Mouse (Mus musculus) hindbrain, postnatal 0 days (tissue): ENCODE data around the gene Hoxa3. TPM values are rescaled to one million over a fixed set of nuclear protein-coding genes. Genes with fewer than 3 reads are reported as not detected.

ENCODE experiments used
- ATAC-seq: fragments of 200-750 bp; cut with Nextera tagmentation; 2 replicates; pipeline ENCODE4 v1.8.0; 2017; ENCODE audit warnings: mild to moderate bottlenecking, moderate TSS enrichment, moderate library complexity
- DNase-seq: peaks from one replicate; pipeline ENCODE4 v3.0.0-alpha.2; 2015; ENCODE audit warnings: low spot score
- H3K27ac ChIP-seq: fragments of 300-500 bp; sonication (generic); 2 replicates; pipeline ENCODE4 v1.5.1; 2014; ENCODE audit warnings: mild to moderate bottlenecking
- H3K27me3 ChIP-seq: fragments of 300-500 bp; sonication (generic); 2 replicates; pipeline ENCODE4 v1.6.1; 2014; ENCODE audit warnings: low read length, mixed read lengths; ENCODE audit not compliant: insufficient read depth
- H3K36me3 ChIP-seq: fragments of 300-500 bp; sonication (generic); 2 replicates; pipeline ENCODE4 v1.6.1; 2014; ENCODE audit warnings: low read length, mixed read lengths; ENCODE audit not compliant: insufficient read depth
- H3K4me1 ChIP-seq: fragments of 300-500 bp; sonication (generic); 2 replicates; pipeline ENCODE4 v1.6.1; 2014; ENCODE audit warnings: antibody characterized with exemption, low read length, mixed read lengths; ENCODE audit not compliant: insufficient read depth
- H3K4me2 ChIP-seq: fragments of 300-500 bp; sonication (generic); 2 replicates; pipeline ENCODE4 v1.6.1; 2014; ENCODE audit warnings: low read depth, mild to moderate bottlenecking, low read length, moderate library complexity, mixed read lengths
- H3K4me3 ChIP-seq: fragments of 300-500 bp; sonication (generic); 2 replicates; pipeline ENCODE4 v1.5.1; 2014; ENCODE audit warnings: low read length
- H3K9ac ChIP-seq: fragments of 300-500 bp; sonication (generic); replicated peaks from 2 replicates; pipeline ENCODE4 v1.6.1; 2014; ENCODE audit warnings: mild to moderate bottlenecking, low read length, moderate library complexity, mixed read lengths
- H3K9me3 ChIP-seq: fragments of 300-500 bp; sonication (generic); 2 replicates; pipeline ENCODE4 v1.6.1; 2016; ENCODE audit warnings: low read length, mixed read lengths
- CTCF ChIP-seq: IDR thresholded peaks from 2 replicates; pipeline ENCODE4 v1.5.1; 2016; ENCODE audit warnings: antibody characterized with exemption, control low read depth, low read depth
- WGBS: fragments of 180-500 bp; shearing (Covaris S2); extraction: QIAGEN DNeasy Blood & Tissue Kit; methylation state at CpG from one replicate; pipeline ENCODE4 v1.1.7; 2014; 5-methylcytosine and 5-hydroxymethylcytosine counted together
- polyA plus RNA-seq: library from polyadenylated mRNA; unstranded; fragments of >200 nt; fragmentation: Nextera tagmentation; extraction: Ambion mirVana; gene quantifications from 2 replicates; pipeline ENCODE4 v1.2.1, GENCODE M21; 2015
- total RNA-seq: library from RNA; depleted of rRNA; stranded (reverse); fragments of >200 nt; gene quantifications from 2 replicates; pipeline ENCODE4 v1.2.3, GENCODE M21; 2014

Hoxa3 gene
- total and polyA plus RNA-seq, 2 experiments from 2014 or later, result 7.9 to 9.8 TPM

DNA sequence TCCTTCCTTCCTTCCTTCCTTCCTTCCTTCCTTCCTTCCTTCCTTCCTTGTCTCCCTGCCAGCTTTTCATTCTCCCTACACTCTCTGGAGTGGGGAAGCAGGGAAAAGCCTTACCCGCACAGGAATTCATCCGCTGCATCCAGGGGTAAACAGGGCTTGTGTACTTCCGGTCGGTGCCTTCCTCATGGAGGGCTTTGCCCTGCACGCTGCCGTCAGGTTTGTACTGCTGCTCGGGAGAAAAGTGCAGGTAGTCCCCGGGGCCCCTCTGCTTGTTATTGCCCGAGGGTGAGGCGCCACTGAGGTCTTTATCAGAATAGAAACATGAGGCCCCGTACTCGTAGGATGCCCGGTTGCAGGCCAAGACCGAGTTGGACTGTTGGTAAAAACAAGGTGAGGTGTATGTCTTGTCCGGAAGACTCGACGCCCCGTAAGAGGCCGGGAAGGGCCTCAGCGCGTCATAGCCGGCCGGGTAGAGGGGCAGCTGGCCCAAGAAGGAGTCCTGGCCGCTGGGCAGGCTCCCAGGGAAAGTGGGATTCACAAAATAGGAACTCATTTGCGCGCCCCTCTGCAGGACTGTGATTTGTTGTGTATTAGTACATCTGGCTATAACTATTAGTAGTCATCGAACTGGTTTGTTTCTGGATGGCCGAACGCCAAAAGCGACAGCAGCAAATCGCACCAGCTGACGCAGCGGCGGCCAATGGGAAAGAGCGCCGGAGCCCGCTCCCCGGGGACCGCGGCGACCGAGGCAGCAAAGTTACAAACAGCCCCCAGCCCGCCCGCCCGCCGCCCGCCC lies 4.9 kb downstream of the Hoxa3 start, which contains the start of gene Hoxa6:
Hoxa6 (minus strand) TSS at position 651 of the 796 bp plus-strand sequence.
- Histone ChIP-seq H3K4me3 (peak within 1 kb of the TSS; percentile 18), H3K27me3 (peaks cover 85% of the 10 kb centered on the region), H3K4me2 (peak within 1 kb of the TSS; percentile 40), H3K36me3 (no peaks in the 10 kb centered on the region), H3K4me1 (no peaks in the 10 kb centered on the region), H3K27ac (no peak within 1 kb of the TSS), H3K9ac (no peak within 1 kb of the TSS), H3K9me3 (no peaks in the 10 kb centered on the region)
- WGBS, result 2% methylated on average over 47 of the region's 47 CpGs
- ATAC-seq (no peak), DNase-seq (peak; percentile 59)
- TF ChIP-seq CTCF, result no peak

DNA sequence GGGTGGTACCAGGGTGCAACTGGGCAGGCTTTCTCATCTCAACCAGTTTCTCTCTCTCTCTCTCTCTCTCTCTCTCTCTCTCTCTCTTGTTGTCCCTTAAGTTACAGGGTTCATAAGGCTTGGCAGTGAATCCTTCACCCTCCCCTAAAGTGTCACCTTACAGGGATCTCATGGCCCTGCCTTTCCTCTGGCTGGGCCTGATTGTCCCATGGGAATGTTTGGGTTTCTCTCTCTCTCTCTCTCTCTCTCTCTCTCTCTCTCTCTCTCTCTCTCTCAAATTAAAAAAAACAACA lies 5.5 kb downstream of the Hoxa3 start:
- H3K27me3 ChIP-seq, result peaks cover 86% of the 10 kb centered on the region
- H3K4me2 ChIP-seq, result no peak overlapping the region
- no peak for TF ChIP-seq CTCF
- H3K9ac ChIP-seq, result no peak overlapping the region
- DNase-seq (no peak), ATAC-seq (no peak)
- H3K27ac ChIP-seq, result no peak overlapping the region
- no peaks in the 10 kb centered on the region for H3K36me3 ChIP-seq
- H3K4me1 ChIP-seq, result no peaks in the 10 kb centered on the region
- no peak overlapping the region for H3K4me3 ChIP-seq
- no peaks in the 10 kb centered on the region for H3K9me3 ChIP-seq

DNA sequence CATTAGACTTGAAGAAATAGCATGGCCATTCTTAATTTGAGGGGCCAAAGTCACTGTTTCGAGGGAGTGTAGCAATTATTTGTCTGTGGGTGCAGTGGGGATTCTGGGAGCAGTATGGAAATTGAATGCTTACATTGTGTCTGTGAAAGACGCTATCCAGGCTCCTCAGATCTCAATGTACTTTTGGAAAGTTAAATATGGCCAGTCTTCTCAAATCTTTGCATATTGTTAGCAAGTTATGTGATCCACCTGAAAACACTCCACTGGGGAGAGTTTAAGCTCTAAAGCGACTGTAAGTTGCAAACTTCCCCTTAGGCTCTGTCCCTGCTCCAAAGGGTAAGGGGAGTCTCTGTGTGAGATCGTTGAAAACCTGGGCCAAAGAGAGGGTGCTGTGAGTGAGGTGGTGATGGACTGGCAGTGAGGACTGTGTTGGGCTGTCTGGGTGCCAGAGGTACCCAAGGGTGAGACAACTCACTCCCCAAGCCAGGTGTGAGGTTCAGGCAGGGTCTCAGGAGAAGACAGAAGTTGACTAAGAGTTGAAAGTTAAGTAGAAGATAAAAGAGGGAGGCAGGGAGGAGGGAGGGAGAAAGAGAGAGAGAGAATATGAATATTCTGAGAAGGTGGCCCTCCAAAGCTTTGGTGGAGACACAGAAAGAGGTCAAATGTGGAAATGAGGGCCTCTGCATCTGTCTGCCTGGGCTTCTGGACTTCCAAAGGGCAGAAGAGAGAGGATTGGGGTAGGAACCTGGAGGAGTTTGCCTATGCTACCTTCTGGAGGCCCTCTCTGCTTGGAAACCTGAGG lies 6.1 kb downstream of the Hoxa3 start:
- no peaks in the 10 kb centered on the region for H3K4me1 ChIP-seq
- no peak overlapping the region for H3K4me3 ChIP-seq
- ATAC-seq (no peak), DNase-seq (no peak)
- H3K27me3 ChIP-seq, result peaks cover 86% of the 10 kb centered on the region
- TF ChIP-seq CTCF, result no peak
- H3K27ac ChIP-seq, result no peak overlapping the region
- H3K36me3 ChIP-seq, result no peaks in the 10 kb centered on the region
- H3K9ac ChIP-seq, result no peak overlapping the region
- H3K9me3 ChIP-seq, result no peaks in the 10 kb centered on the region
- 7% methylated on average over 4 of the region's 4 CpGs for WGBS
- 0 out of 2 replicates have a peak overlapping the region, but pooled peaks have one; percentile 19 for H3K4me2 ChIP-seq

DNA sequence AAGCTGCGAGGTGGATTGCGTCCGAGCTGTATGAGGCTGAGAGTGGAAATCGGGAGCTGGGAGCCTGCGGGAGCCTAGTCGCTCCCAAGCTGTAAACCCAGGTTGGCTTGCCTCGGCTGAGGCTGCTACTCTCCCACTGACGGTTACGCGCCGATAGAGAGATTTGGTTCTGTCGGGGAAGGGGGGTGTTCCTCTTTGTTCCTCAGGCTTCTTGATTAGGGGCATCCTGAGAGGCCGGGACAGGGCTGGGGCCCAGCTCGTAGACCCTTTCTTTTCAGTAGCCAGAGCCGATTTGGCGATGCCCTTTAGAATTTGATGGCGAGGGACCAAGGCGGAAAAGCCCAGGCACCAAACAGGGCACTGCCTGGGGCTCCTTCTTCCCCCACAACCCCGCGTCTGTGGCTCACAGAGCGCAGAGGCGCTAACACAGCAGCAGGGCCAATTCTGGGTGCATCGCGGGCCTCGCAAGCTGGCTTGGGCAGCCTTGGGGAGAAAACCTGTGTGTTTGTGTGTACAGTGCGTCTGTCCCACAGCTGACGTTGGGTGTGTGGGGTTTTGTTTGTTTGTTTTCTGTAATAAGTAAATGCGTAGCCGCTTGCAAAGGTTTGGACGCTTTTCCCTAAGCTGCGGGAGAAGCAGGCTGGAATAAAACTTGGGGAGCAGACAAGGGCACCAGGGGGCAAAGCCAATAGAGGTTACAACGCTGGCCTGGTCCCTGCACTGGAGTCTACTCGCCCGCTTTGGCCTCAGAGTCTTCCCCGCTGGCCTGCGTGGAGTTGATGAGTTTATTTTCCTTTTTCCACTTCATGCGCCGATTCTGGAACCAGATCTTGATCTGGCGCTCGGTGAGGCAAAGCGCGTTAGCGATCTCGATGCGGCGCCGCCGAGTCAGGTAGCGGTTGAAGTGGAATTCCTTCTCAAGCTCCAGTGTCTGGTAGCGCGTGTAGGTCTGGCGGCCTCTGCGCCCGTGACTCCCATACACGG lies 7.2 kb downstream of the Hoxa3 start:
- Histone ChIP-seq H3K4me1 (no peaks in the 10 kb centered on the region), H3K4me2 (peak overlapping the region; percentile 19), H3K27ac (peak overlapping the region; percentile 38), H3K9ac (no peak overlapping the region), H3K9me3 (no peaks in the 10 kb centered on the region), H3K4me3 (no peak overlapping the region), H3K36me3 (no peaks in the 10 kb centered on the region), H3K27me3 (peaks cover 87% of the 10 kb centered on the region)
- TF ChIP-seq CTCF, result no peak
- ATAC-seq (no peak), DNase-seq (no peak)
- 3% methylated on average over 55 of the region's 55 CpGs for WGBS

DNA sequence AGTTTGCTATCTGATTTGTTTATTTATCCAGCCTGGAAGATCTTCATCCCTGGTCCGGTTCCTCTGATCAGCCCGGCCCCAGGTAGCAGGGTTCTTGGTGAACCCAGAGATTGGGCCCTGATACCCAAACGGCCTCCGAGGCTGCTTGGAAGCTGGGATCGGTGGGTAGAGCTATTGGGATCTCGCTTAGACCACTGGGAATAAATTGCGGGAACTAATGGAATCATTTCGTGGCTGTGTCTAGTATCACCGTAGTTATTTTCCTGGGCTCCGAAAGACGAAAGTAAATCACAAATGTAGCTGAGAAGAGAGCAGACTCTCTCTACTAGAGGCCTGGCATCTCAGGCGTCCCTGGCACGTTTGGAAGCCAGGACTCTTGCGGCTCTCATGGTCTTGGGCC lies 7.9 kb downstream of the Hoxa3 start:
- Histone ChIP-seq H3K4me2 (peak overlapping the region; percentile 52; the same call in 1 of the 2 replicates), H3K4me1 (no peaks in the 10 kb centered on the region), H3K27me3 (peaks cover 87% of the 10 kb centered on the region), H3K9me3 (no peaks in the 10 kb centered on the region), H3K4me3 (no peak overlapping the region), H3K9ac (no peak overlapping the region), H3K27ac (peak overlapping the region; percentile 38; the same call in 1 of the 2 replicates), H3K36me3 (no peaks in the 10 kb centered on the region)
- ATAC-seq, result no peak
- no peak for DNase-seq
- 8% methylated on average over 14 of the region's 14 CpGs for WGBS
- TF ChIP-seq CTCF, result no peak

DNA sequence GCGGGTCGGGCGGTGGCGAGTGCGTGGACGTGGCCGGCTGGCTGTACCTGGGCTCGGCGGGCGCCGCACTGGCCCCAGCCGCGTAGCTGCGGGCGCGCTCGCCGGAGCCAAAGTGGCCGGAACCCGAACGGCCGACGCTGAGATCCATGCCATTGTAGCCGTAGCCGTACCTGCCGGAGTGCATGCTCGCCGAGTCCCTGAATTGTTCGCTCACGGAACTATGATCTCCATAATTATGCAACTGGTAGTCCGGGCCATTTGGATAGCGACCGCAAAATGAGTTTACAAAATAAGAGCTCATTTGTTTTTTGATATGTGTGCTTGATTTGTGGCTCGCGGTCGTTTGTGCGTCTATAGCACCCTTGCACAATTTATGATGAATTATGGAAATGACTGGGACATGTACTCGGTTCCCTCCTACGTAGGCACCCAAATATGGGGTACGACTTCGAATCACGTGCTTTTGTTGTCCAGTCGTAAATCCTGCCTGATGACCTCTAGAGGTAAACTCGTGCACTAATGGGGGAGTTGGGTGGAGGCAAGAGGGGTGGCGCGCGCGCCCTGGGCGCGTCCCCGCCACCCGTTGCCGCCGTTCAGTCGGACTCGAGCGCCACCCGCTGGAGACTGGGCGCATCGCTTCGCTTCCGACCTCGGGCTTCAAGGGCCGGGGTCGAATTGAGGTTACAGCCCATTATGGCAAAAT lies 8.9 kb downstream of the Hoxa3 start, which contains the start of gene Hoxa5:
Hoxa5 (minus strand) TSS at position 538 of the 703 bp plus-strand sequence.
- H3K4me1 ChIP-seq, result no peaks in the 10 kb centered on the region
- WGBS, result under 1% methylated on average over 65 of the region's 65 CpGs
- H3K9me3 ChIP-seq, result no peaks in the 10 kb centered on the region
- peak within 1 kb of the TSS; percentile 52 for H3K4me2 ChIP-seq
- H3K27me3 ChIP-seq, result peaks cover 87% of the 10 kb centered on the region
- ATAC-seq (peak; percentile 82), DNase-seq (peak; percentile 83)
- H3K27ac ChIP-seq, result peak within 1 kb of the TSS; percentile 69
- peak within 1 kb of the TSS; percentile 41 for H3K4me3 ChIP-seq
- H3K9ac ChIP-seq, result peak within 1 kb of the TSS; percentile 44
- TF ChIP-seq CTCF, result peak; percentile 67
- no peaks in the 10 kb centered on the region for H3K36me3 ChIP-seq
